Mouse (Mus musculus): ENCODE measurements at regions not wholly inside any gene's neighbourhood (a gene's known extent, or its start where the extent isn't known, plus 50 kb on each side); places are given as distances from the start of the nearest gene placed in this dataset.

GRCm38 (mm10) chr5:81970525-81971011 lies 950.6 kb downstream of the Adgrl3 start:
- Histone ChIP-seq H3K4me1 (ENCODE audit: control insufficient read depth in 2 of 2, insufficient read depth in 2 of 2, low read length in 2 of 2) (no peaks in the 10 kb centered on the region), H3K9me3 (ENCODE audit: control insufficient read depth, low read length) (no peaks in the 10 kb centered on the region), H3K9ac (ENCODE audit: low read length) (no peak overlapping the region), H3K36me3 (ENCODE audit: control insufficient read depth, insufficient read depth, low read length) (no peaks in the 10 kb centered on the region), H3K4me2 (ENCODE audit: low read length) (no peak overlapping the region), H3K27me3 (ENCODE audit: control insufficient read depth, insufficient read depth, low read length) (no peaks in the 10 kb centered on the region), H3K4me3 (ENCODE audit: control insufficient read depth in 1 of 2, insufficient read depth in 1 of 2, low read depth in 1 of 2, low read length in 2 of 2) (no peak overlapping the region), H3K27ac (replicated peaks in 1 of 2; ENCODE audit: control insufficient read depth in 1 of 2, insufficient read depth in 1 of 2, low read depth in 2 of 2, low read length in 2 of 2) (no peak overlapping the region)
- 85% methylated on average over 8 of the region's 8 CpGs for WGBS
- no peak for ATAC-seq (ENCODE audit: insufficient number of reproducible peaks, insufficient read depth, low FRiP score, low read depth)

- WGBS: 94% methylated on average over 3 of the region's 3 CpGs
- Histone ChIP-seq H3K9ac (ENCODE audit: low read length) (no peak overlapping the region), H3K4me3 (ENCODE audit: control insufficient read depth in 1 of 2, insufficient read depth in 1 of 2, low read depth in 1 of 2, low read length in 2 of 2) (no peak overlapping the region), H3K27ac (replicated peaks in 1 of 2; ENCODE audit: control insufficient read depth in 1 of 2, insufficient read depth in 1 of 2, low read depth in 2 of 2, low read length in 2 of 2) (no peak overlapping the region), H3K9me3 (ENCODE audit: control insufficient read depth, low read length) (no peaks in the 10 kb centered on the region), H3K27me3 (ENCODE audit: control insufficient read depth, insufficient read depth, low read length) (no peaks in the 10 kb centered on the region), H3K4me1 (ENCODE audit: control insufficient read depth in 2 of 2, insufficient read depth in 2 of 2, low read length in 2 of 2) (no peaks in the 10 kb centered on the region), H3K36me3 (ENCODE audit: control insufficient read depth, insufficient read depth, low read length) (no peaks in the 10 kb centered on the region), H3K4me2 (ENCODE audit: low read length) (no peak overlapping the region)
- ATAC-seq (ENCODE audit: insufficient number of reproducible peaks, insufficient read depth, low FRiP score, low read depth): no peak
Measured at GRCm38 (mm10) chr5:81976515-81976914, 956.6 kb downstream of the Adgrl3 start.

- no peak overlapping the region for H3K4me3 ChIP-seq (ENCODE audit: control insufficient read depth in 1 of 2, insufficient read depth in 1 of 2, low read depth in 1 of 2, low read length in 2 of 2)
- H3K27ac ChIP-seq (replicated peaks in 1 of 2; ENCODE audit: control insufficient read depth in 1 of 2, insufficient read depth in 1 of 2, low read depth in 2 of 2, low read length in 2 of 2): no peak overlapping the region
- no peak overlapping the region for H3K4me2 ChIP-seq (ENCODE audit: low read length)
- no peaks in the 10 kb centered on the region for H3K27me3 ChIP-seq (ENCODE audit: control insufficient read depth, insufficient read depth, low read length)
- no peaks in the 10 kb centered on the region for H3K36me3 ChIP-seq (ENCODE audit: control insufficient read depth, insufficient read depth, low read length)
- H3K9me3 ChIP-seq (ENCODE audit: control insufficient read depth, low read length): no peaks in the 10 kb centered on the region
- no peak overlapping the region for H3K9ac ChIP-seq (ENCODE audit: low read length)
- no peak for ATAC-seq (ENCODE audit: insufficient number of reproducible peaks, insufficient read depth, low FRiP score, low read depth)
- no peaks in the 10 kb centered on the region for H3K4me1 ChIP-seq (ENCODE audit: control insufficient read depth in 2 of 2, insufficient read depth in 2 of 2, low read length in 2 of 2)
- WGBS: 73% methylated on average over 4 of the region's 4 CpGs
Measured at GRCm38 (mm10) chr5:81983351-81983750, 963.4 kb downstream of the Adgrl3 start.

- no peak for ATAC-seq (ENCODE audit: insufficient number of reproducible peaks, insufficient read depth, low FRiP score, low read depth)
- 79% methylated on average over 6 of the region's 6 CpGs for WGBS
- H3K9me3 ChIP-seq (ENCODE audit: control insufficient read depth, low read length): no peaks in the 10 kb centered on the region
- no peaks in the 10 kb centered on the region for H3K4me1 ChIP-seq (ENCODE audit: control insufficient read depth in 2 of 2, insufficient read depth in 2 of 2, low read length in 2 of 2)
- H3K4me2 ChIP-seq (ENCODE audit: low read length): no peak overlapping the region
- H3K27me3 ChIP-seq (ENCODE audit: control insufficient read depth, insufficient read depth, low read length): no peaks in the 10 kb centered on the region
- no peaks in the 10 kb centered on the region for H3K36me3 ChIP-seq (ENCODE audit: control insufficient read depth, insufficient read depth, low read length)
- no peak overlapping the region for H3K4me3 ChIP-seq (ENCODE audit: control insufficient read depth in 1 of 2, insufficient read depth in 1 of 2, low read depth in 1 of 2, low read length in 2 of 2)
- H3K27ac ChIP-seq (replicated peaks in 1 of 2; ENCODE audit: control insufficient read depth in 1 of 2, insufficient read depth in 1 of 2, low read depth in 2 of 2, low read length in 2 of 2): no peak overlapping the region
- H3K9ac ChIP-seq (ENCODE audit: low read length): no peak overlapping the region
Measured at GRCm38 (mm10) chr5:81988069-81988468, 968.1 kb downstream of the Adgrl3 start.

GRCm38 (mm10) chr5:82007955-82008354 lies 988.0 kb downstream of the Adgrl3 start:
- Histone ChIP-seq H3K4me3 (ENCODE audit: control insufficient read depth in 1 of 2, insufficient read depth in 1 of 2, low read depth in 1 of 2, low read length in 2 of 2) (no peak overlapping the region), H3K9me3 (ENCODE audit: control insufficient read depth, low read length) (no peaks in the 10 kb centered on the region), H3K4me2 (ENCODE audit: low read length) (no peak overlapping the region), H3K36me3 (ENCODE audit: control insufficient read depth, insufficient read depth, low read length) (no peaks in the 10 kb centered on the region), H3K4me1 (ENCODE audit: control insufficient read depth in 2 of 2, insufficient read depth in 2 of 2, low read length in 2 of 2) (no peaks in the 10 kb centered on the region), H3K27me3 (ENCODE audit: control insufficient read depth, insufficient read depth, low read length) (no peaks in the 10 kb centered on the region), H3K27ac (replicated peaks in 1 of 2; ENCODE audit: control insufficient read depth in 1 of 2, insufficient read depth in 1 of 2, low read depth in 2 of 2, low read length in 2 of 2) (no peak overlapping the region), H3K9ac (ENCODE audit: low read length) (no peak overlapping the region)
- ATAC-seq (ENCODE audit: insufficient number of reproducible peaks, insufficient read depth, low FRiP score, low read depth): no peak
- 79% methylated on average over 2 of the region's 2 CpGs for WGBS

- Histone ChIP-seq H3K27ac (replicated peaks in 1 of 2; ENCODE audit: control insufficient read depth in 1 of 2, insufficient read depth in 1 of 2, low read depth in 2 of 2, low read length in 2 of 2) (no peak overlapping the region), H3K9me3 (ENCODE audit: control insufficient read depth, low read length) (no peaks in the 10 kb centered on the region), H3K27me3 (ENCODE audit: control insufficient read depth, insufficient read depth, low read length) (no peaks in the 10 kb centered on the region), H3K9ac (ENCODE audit: low read length) (no peak overlapping the region), H3K4me1 (ENCODE audit: control insufficient read depth in 2 of 2, insufficient read depth in 2 of 2, low read length in 2 of 2) (no peaks in the 10 kb centered on the region), H3K36me3 (ENCODE audit: control insufficient read depth, insufficient read depth, low read length) (no peaks in the 10 kb centered on the region), H3K4me3 (ENCODE audit: control insufficient read depth in 1 of 2, insufficient read depth in 1 of 2, low read depth in 1 of 2, low read length in 2 of 2) (no peak overlapping the region), H3K4me2 (ENCODE audit: low read length) (no peak overlapping the region)
- WGBS: 65% methylated on average over 4 of the region's 4 CpGs
- ATAC-seq (ENCODE audit: insufficient number of reproducible peaks, insufficient read depth, low FRiP score, low read depth): no peak
Measured at GRCm38 (mm10) chr5:82024126-82024525, 1004.2 kb downstream of the Adgrl3 start.

- Histone ChIP-seq H3K4me3 (ENCODE audit: control insufficient read depth in 1 of 2, insufficient read depth in 1 of 2, low read depth in 1 of 2, low read length in 2 of 2) (no peak overlapping the region), H3K36me3 (ENCODE audit: control insufficient read depth, insufficient read depth, low read length) (no peaks in the 10 kb centered on the region), H3K9ac (ENCODE audit: low read length) (no peak overlapping the region), H3K4me1 (ENCODE audit: control insufficient read depth in 2 of 2, insufficient read depth in 2 of 2, low read length in 2 of 2) (no peaks in the 10 kb centered on the region), H3K4me2 (ENCODE audit: low read length) (no peak overlapping the region), H3K27me3 (ENCODE audit: control insufficient read depth, insufficient read depth, low read length) (no peaks in the 10 kb centered on the region), H3K9me3 (ENCODE audit: control insufficient read depth, low read length) (no peaks in the 10 kb centered on the region), H3K27ac (replicated peaks in 1 of 2; ENCODE audit: control insufficient read depth in 1 of 2, insufficient read depth in 1 of 2, low read depth in 2 of 2, low read length in 2 of 2) (no peak overlapping the region)
- 82% methylated on average over 7 of the region's 7 CpGs for WGBS
- no peak for ATAC-seq (ENCODE audit: insufficient number of reproducible peaks, insufficient read depth, low FRiP score, low read depth)
Measured at GRCm38 (mm10) chr5:82034776-82035175, 1014.8 kb downstream of the Adgrl3 start.

- Histone ChIP-seq H3K4me1 (ENCODE audit: control insufficient read depth in 2 of 2, insufficient read depth in 2 of 2, low read length in 2 of 2) (no peaks in the 10 kb centered on the region), H3K4me2 (ENCODE audit: low read length) (no peak overlapping the region), H3K9ac (ENCODE audit: low read length) (no peak overlapping the region), H3K27ac (replicated peaks in 1 of 2; ENCODE audit: control insufficient read depth in 1 of 2, insufficient read depth in 1 of 2, low read depth in 2 of 2, low read length in 2 of 2) (no peak overlapping the region), H3K4me3 (ENCODE audit: control insufficient read depth in 1 of 2, insufficient read depth in 1 of 2, low read depth in 1 of 2, low read length in 2 of 2) (no peak overlapping the region), H3K36me3 (ENCODE audit: control insufficient read depth, insufficient read depth, low read length) (no peaks in the 10 kb centered on the region), H3K27me3 (ENCODE audit: control insufficient read depth, insufficient read depth, low read length) (no peaks in the 10 kb centered on the region), H3K9me3 (ENCODE audit: control insufficient read depth, low read length) (no peaks in the 10 kb centered on the region)
- WGBS: 72% methylated on average over 2 of the region's 2 CpGs
- no peak for ATAC-seq (ENCODE audit: insufficient number of reproducible peaks, insufficient read depth, low FRiP score, low read depth)
Measured at GRCm38 (mm10) chr5:82046106-82046505, 1026.2 kb downstream of the Adgrl3 start.

Data from heart, embryonic 14.5 days (tissue).